Mouse (Mus musculus): ENCODE results near the gene Iffo1.

DNA sequence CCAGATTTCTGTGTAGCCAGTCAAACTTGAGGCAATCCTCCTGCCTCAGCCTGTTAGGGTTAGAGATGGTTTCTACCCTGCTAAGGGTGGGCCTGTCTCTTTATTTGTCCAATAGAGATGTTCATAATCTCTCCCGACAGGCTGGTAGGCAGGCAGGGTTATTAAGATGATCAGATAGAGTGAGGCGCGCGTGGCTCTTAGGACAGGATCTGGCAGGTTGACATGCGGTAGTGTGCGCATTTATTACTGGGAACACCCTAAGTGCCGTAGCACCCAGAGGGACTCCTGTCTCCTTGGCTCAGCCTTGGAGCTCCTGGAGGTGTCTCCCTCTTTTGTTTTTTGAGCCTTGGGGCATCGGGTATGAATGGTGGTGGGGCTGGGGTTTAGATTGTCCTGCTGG, 10.2 kb downstream of the Iffo1 start:
- TF ChIP-seq GATA1 (IDR thresholded peaks at IDR 0.05; ENCODE audit: low read depth, low read length) (peak; percentile 46; the same call in 1 of the 2 replicates), ZKSCAN1 (IDR thresholded peaks at IDR 0.05; ENCODE audit: low read depth, low read length) (no peak), POLR2A (IDR thresholded peaks at IDR 0.05; ENCODE audit: control insufficient read depth in 1 of 2, insufficient read depth in 1 of 2, low read depth in 1 of 2, low read length in 2 of 2, poor library complexity in 1 of 2) (peak in 1 of 2 experiments; percentile 35; a peak in 1 of 4 replicates), CTCF (IDR thresholded peaks at IDR 0.05 in 2 of 3, conservative IDR thresholded peaks at IDR 0.05 in 1 of 3; ENCODE audit: control insufficient read depth in 1 of 3, insufficient read depth in 1 of 3, low read depth in 2 of 3, low read length in 3 of 3, poor library complexity in 1 of 3, severe bottlenecking in 1 of 3) (no peak)

Measured in MEL (cell line).